Mouse (Mus musculus): ENCODE measurements around the gene Hacd1. TPM values are rescaled to one million over a fixed set of nuclear protein-coding genes. Genes with fewer than 3 reads are reported as not detected.
"Not testable (repeated sequence)": the region's sequence is repeated elsewhere in the genome, so short reads cannot be mapped to it uniquely, and the experiment has no call there.

Hacd1 gene
- 33.4 and 39.8 TPM in 2 replicates for polyA plus RNA-seq (2012; rRNA removed)

GRCm38 (mm10) chr2:14055566-14056331 is at the start of gene Hacd1:
Gene Hacd1, minus strand, starts transcription at chr2:14056135.
- DNase-seq (ENCODE audit: low read depth), result no peak

GRCm38 (mm10) chr2:14103924-14104323 is 48.0 kb upstream of the Hacd1 start:
- DNase-seq (ENCODE audit: low read depth), result no peak

GRCm38 (mm10) chr2:14102603-14103002 is 46.7 kb upstream of the Hacd1 start:
- DNase-seq (ENCODE audit: low read depth), result no peak

GRCm38 (mm10) chr2:14100533-14100932 is 44.6 kb upstream of the Hacd1 start:
- no peak for DNase-seq (ENCODE audit: low read depth)

GRCm38 (mm10) chr2:14078527-14078926 is 22.6 kb upstream of the Hacd1 start:
- DNase-seq (ENCODE audit: low read depth), result not testable (repeated sequence)

- no peak for DNase-seq (ENCODE audit: low read depth)
These were observed 18.4 kb upstream of the Hacd1 start for GRCm38 (mm10) chr2:14074221-14074901.

- DNase-seq (ENCODE audit: low read depth), result peak; percentile 70
These were observed 17.7 kb upstream of the Hacd1 start, which contains the start of gene Stam for GRCm38 (mm10) chr2:14073362-14074220. Gene Stam, plus strand, starts transcription at chr2:14074098.

GRCm38 (mm10) chr2:14073008-14073361 is 17.1 kb upstream of the Hacd1 start:
- DNase-seq (ENCODE audit: low read depth), result no peak

GRCm38 (mm10) chr2:14070466-14070865 is 14.5 kb upstream of the Hacd1 start:
- DNase-seq (ENCODE audit: low read depth), result no peak

- DNase-seq (ENCODE audit: low read depth), result no peak
These were observed 13.1 kb upstream of the Hacd1 start for GRCm38 (mm10) chr2:14069027-14069426.

GRCm38 (mm10) chr2:14065704-14066650 is 10.0 kb upstream of the Hacd1 start:
- DNase-seq (ENCODE audit: low read depth), result no peak

- DNase-seq (ENCODE audit: low read depth), result no peak
These were observed 768 bp downstream of the Hacd1 start for GRCm38 (mm10) chr2:14055168-14055565.

- DNase-seq (ENCODE audit: low read depth), result no peak
These were observed 1.2 kb downstream of the Hacd1 start for GRCm38 (mm10) chr2:14054716-14055115.

- no peak for DNase-seq (ENCODE audit: low read depth)
These were observed 1.8 kb downstream of the Hacd1 start for GRCm38 (mm10) chr2:14054163-14054562.

GRCm38 (mm10) chr2:14053618-14054017 is 2.3 kb downstream of the Hacd1 start:
- no peak for DNase-seq (ENCODE audit: low read depth)

- DNase-seq (ENCODE audit: low read depth), result no peak
These were observed 7.1 kb downstream of the Hacd1 start for GRCm38 (mm10) chr2:14048808-14049207.

GRCm38 (mm10) chr2:14048381-14048780 is 7.6 kb downstream of the Hacd1 start:
- DNase-seq (ENCODE audit: low read depth), result no peak

- no peak for DNase-seq (ENCODE audit: low read depth)
These were observed 12.3 kb downstream of the Hacd1 start for GRCm38 (mm10) chr2:14043577-14044170.

- DNase-seq (ENCODE audit: low read depth), result no peak
These were observed 12.9 kb downstream of the Hacd1 start for GRCm38 (mm10) chr2:14043011-14043410.

- DNase-seq (ENCODE audit: low read depth), result no peak
These were observed 14.7 kb downstream of the Hacd1 start for GRCm38 (mm10) chr2:14041249-14041648.

GRCm38 (mm10) chr2:14019228-14019627 is 36.7 kb downstream of the Hacd1 start:
- no peak for DNase-seq (ENCODE audit: low read depth)
